Mouse (Mus musculus): ENCODE measurements at regions not wholly inside any gene's neighbourhood (a gene's known extent, or its start where the extent isn't known, plus 50 kb on each side); places are given as distances from the start of the nearest gene placed in this dataset.

DNA sequence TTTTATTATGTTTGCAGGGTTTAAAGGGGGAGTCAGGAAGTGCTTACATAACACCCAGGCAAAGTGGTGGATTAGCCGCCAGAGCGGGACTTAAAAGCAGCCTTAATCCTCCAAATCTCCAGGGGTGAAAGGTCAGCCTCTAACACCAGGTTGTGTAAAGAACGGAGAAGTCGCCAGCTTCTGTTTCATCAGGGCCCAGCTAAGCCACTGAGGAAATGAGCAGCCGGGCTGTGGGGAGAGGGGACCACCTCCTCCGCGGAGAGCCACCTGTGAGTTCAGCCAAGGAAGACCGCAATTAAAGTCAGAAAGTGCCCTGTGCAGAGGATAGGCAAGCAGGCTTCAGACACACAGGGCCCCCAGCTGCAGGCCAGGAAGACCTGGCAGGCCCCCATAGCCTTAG, 359.8 kb downstream of the En1 start:
- WGBS, result 13% methylated on average over 8 of the region's 8 CpGs

GRCm38 (mm10) chr1:120963477-120964178, 361.4 kb downstream of the En1 start:
- Histone ChIP-seq H3K9me3 (ENCODE audit: control insufficient read depth, low read length) (no peaks in the 10 kb centered on the region), H3K9ac (ENCODE audit: low read length) (no peak overlapping the region)
- 23% methylated on average over 14 of the region's 14 CpGs for WGBS

More for the DNA sequence above, 359.8 kb downstream of the En1 start:
- Histone ChIP-seq H3K4me1 (replicated peaks; ENCODE audit: control insufficient read depth, insufficient read depth) (no peaks in the 10 kb centered on the region), H3K36me3 (ENCODE audit: control insufficient read depth, insufficient read depth, low read length) (no peaks in the 10 kb centered on the region), H3K9ac (ENCODE audit: low read length) (no peak overlapping the region), H3K4me2 (replicated peaks; ENCODE audit: low read depth) (no peak overlapping the region), H3K9me3 (ENCODE audit: control insufficient read depth, low read length) (no peaks in the 10 kb centered on the region), H3K4me3 (ENCODE audit: low read depth, low read length) (no peak overlapping the region), H3K27me3 (ENCODE audit: control insufficient read depth, insufficient read depth, low read length) (no peaks in the 10 kb centered on the region), H3K27ac (replicated peaks) (no peak overlapping the region)
- TF ChIP-seq CTCF (IDR thresholded peaks at IDR 0.05; ENCODE audit: low read depth) (no peak), EP300 (optimal IDR thresholded peaks at IDR 0.05) (no peak)
- ATAC-seq (ENCODE audit: low FRiP score, low TSS enrichment), result no peak
- no peak for DNase-seq (ENCODE audit: low spot score)

GRCm38 (mm10) chr1:120964179-120964517, 361.9 kb downstream of the En1 start:
- Histone ChIP-seq H3K27me3 (ENCODE audit: control insufficient read depth, insufficient read depth, low read length) (no peaks in the 10 kb centered on the region), H3K4me2 (replicated peaks; ENCODE audit: low read depth) (peak overlapping the region; percentile 48), H3K4me1 (replicated peaks; ENCODE audit: control insufficient read depth, insufficient read depth) (no peaks in the 10 kb centered on the region), H3K4me3 (ENCODE audit: low read depth, low read length) (peak overlapping the region; percentile 20), H3K36me3 (ENCODE audit: control insufficient read depth, insufficient read depth, low read length) (no peaks in the 10 kb centered on the region), H3K27ac (replicated peaks) (no peak overlapping the region), H3K9ac (ENCODE audit: low read length) (no peak overlapping the region), H3K9me3 (ENCODE audit: control insufficient read depth, low read length) (no peaks in the 10 kb centered on the region)
- ATAC-seq (ENCODE audit: low FRiP score, low TSS enrichment) (no peak), DNase-seq (ENCODE audit: low spot score) (no peak)
- TF ChIP-seq CTCF (IDR thresholded peaks at IDR 0.05; ENCODE audit: low read depth) (no peak), EP300 (optimal IDR thresholded peaks at IDR 0.05) (no peak)
- WGBS, result 37% methylated on average over 17 of the region's 17 CpGs

More at GRCm38 (mm10) chr1:120963477-120964178, 361.4 kb downstream of the En1 start:
- H3K4me2 ChIP-seq (replicated peaks; ENCODE audit: low read depth), result peak overlapping the region; percentile 48
- H3K4me1 ChIP-seq (replicated peaks; ENCODE audit: control insufficient read depth, insufficient read depth), result no peaks in the 10 kb centered on the region
- H3K4me3 ChIP-seq (ENCODE audit: low read depth, low read length), result peak overlapping the region; percentile 20
- TF ChIP-seq CTCF (IDR thresholded peaks at IDR 0.05; ENCODE audit: low read depth) (no peak), EP300 (optimal IDR thresholded peaks at IDR 0.05) (no peak)
- H3K27ac ChIP-seq (replicated peaks), result no peak overlapping the region
- ATAC-seq (ENCODE audit: low FRiP score, low TSS enrichment), result peak; percentile 60; the same call in 1 of the 2 replicates
- no peaks in the 10 kb centered on the region for H3K36me3 ChIP-seq (ENCODE audit: control insufficient read depth, insufficient read depth, low read length)
- H3K27me3 ChIP-seq (ENCODE audit: control insufficient read depth, insufficient read depth, low read length), result no peaks in the 10 kb centered on the region
- peak; percentile 19 for DNase-seq (ENCODE audit: low spot score)

DNA sequence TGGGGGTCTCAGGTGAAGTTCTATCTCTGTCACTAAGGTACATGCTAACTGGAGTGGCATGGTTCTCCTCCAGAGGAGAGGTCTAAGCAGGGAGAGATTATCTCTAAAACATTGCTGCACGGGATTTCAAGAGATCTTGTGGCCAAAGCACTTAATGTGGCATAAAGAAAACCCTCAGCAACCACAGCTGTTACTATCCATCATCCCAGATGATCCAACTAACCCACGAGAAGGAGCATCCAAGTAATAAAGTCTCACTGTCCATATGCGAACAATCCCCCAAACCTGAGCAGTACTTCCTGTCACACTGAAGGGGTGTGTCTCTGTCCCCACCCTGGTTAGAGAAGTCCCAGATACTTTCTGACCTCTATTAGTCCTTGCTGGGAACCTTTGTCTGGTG, 363.9 kb downstream of the En1 start:
- Histone ChIP-seq H3K4me3 (ENCODE audit: low read depth, low read length) (no peak overlapping the region), H3K27me3 (ENCODE audit: control insufficient read depth, insufficient read depth, low read length) (no peaks in the 10 kb centered on the region), H3K4me2 (replicated peaks; ENCODE audit: low read depth) (no peak overlapping the region), H3K9me3 (ENCODE audit: control insufficient read depth, low read length) (no peaks in the 10 kb centered on the region), H3K4me1 (replicated peaks; ENCODE audit: control insufficient read depth, insufficient read depth) (no peaks in the 10 kb centered on the region), H3K36me3 (ENCODE audit: control insufficient read depth, insufficient read depth, low read length) (no peaks in the 10 kb centered on the region), H3K27ac (replicated peaks) (no peak overlapping the region), H3K9ac (ENCODE audit: low read length) (no peak overlapping the region)
- ATAC-seq (ENCODE audit: low FRiP score, low TSS enrichment) (no peak), DNase-seq (ENCODE audit: low spot score) (no peak)
- TF ChIP-seq CTCF (IDR thresholded peaks at IDR 0.05; ENCODE audit: low read depth) (no peak), EP300 (optimal IDR thresholded peaks at IDR 0.05) (no peak)
- 56% methylated on average over 3 of the region's 3 CpGs for WGBS

- Histone ChIP-seq H3K4me1 (replicated peaks; ENCODE audit: control insufficient read depth, insufficient read depth) (no peaks in the 10 kb centered on the region), H3K4me3 (ENCODE audit: low read depth, low read length) (no peak overlapping the region), H3K9me3 (ENCODE audit: control insufficient read depth, low read length) (no peaks in the 10 kb centered on the region), H3K9ac (ENCODE audit: low read length) (no peak overlapping the region), H3K27ac (replicated peaks) (no peak overlapping the region), H3K27me3 (ENCODE audit: control insufficient read depth, insufficient read depth, low read length) (no peaks in the 10 kb centered on the region), H3K36me3 (ENCODE audit: control insufficient read depth, insufficient read depth, low read length) (no peaks in the 10 kb centered on the region), H3K4me2 (replicated peaks; ENCODE audit: low read depth) (no peak overlapping the region)
- no peak for TF ChIP-seq CTCF (IDR thresholded peaks at IDR 0.05; ENCODE audit: low read depth)
- TF ChIP-seq EP300 (optimal IDR thresholded peaks at IDR 0.05), result no peak
- WGBS, result 32% methylated on average over 1 of the region's 1 CpGs
- DNase-seq (ENCODE audit: low spot score), result no peak
- peak; percentile 15; the same call in 1 of the 2 replicates for ATAC-seq (ENCODE audit: low FRiP score, low TSS enrichment)
Observed at GRCm38 (mm10) chr1:120974661-120975060, 357.7 kb downstream of the Insig2 start.

DNA sequence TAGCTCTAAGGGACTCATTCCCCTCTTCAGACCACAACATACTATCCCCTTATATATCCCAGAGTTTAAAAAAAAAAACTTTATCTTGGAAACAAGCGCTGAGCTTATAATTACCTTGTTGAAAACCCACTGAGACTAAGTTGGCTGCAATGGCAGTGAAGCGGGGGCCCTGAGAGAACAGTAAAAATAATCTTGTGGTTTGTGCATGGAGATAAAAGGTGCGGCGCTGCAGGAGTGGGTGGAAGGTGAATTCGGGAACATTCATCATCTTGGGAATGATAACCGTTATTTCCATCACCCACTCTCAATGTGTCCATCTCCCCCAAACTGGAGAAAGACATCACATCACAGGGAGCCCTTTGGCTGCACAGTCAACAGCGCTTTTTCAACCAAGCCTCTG, 327.9 kb downstream of the Insig2 start:
- TF ChIP-seq EP300 (optimal IDR thresholded peaks at IDR 0.05) (no peak), CTCF (IDR thresholded peaks at IDR 0.05; ENCODE audit: low read depth) (no peak)
- no peak overlapping the region for H3K9ac ChIP-seq (ENCODE audit: low read length)
- ATAC-seq (ENCODE audit: low FRiP score, low TSS enrichment) (no peak), DNase-seq (ENCODE audit: low spot score) (no peak)
- H3K4me1 ChIP-seq (replicated peaks; ENCODE audit: control insufficient read depth, insufficient read depth), result no peaks in the 10 kb centered on the region
- H3K36me3 ChIP-seq (ENCODE audit: control insufficient read depth, insufficient read depth, low read length), result no peaks in the 10 kb centered on the region
- no peak overlapping the region for H3K27ac ChIP-seq (replicated peaks)
- no peaks in the 10 kb centered on the region for H3K27me3 ChIP-seq (ENCODE audit: control insufficient read depth, insufficient read depth, low read length)
- no peaks in the 10 kb centered on the region for H3K9me3 ChIP-seq (ENCODE audit: control insufficient read depth, low read length)
- H3K4me2 ChIP-seq (replicated peaks; ENCODE audit: low read depth), result no peak overlapping the region
- H3K4me3 ChIP-seq (ENCODE audit: low read depth, low read length), result no peak overlapping the region
- 89% methylated on average over 7 of the region's 7 CpGs for WGBS

Measured in stomach, postnatal 0 days (tissue).